8 mouse cellular contexts compared by ENCODE assay signal in the genomic region with DNA sequence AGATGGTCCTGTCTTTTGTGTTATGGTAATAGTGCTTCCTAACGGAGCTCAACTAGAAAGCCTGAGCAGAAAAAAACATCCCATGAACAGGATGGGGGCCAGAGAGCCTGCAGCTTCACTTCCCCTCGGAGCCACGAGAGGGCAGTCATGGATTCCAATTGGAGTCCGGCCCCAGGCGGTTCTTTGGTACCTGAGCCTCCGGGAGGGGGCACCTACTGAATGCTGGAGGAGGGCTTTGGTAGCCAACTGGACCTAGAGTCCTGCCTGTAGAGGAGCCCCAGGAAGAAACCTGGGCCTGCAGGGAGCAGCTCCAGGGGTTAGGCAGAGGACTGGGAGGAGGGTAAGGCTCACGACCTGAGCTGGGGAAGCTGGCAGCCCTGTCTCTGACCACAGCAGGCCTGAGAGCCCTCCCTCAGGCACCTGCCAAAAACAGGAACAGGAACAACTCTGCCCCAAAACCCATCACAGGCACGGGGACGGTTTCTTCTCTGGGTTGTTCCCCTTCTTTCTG. TPM values are rescaled to one million over a fixed set of nuclear protein-coding genes. Genes with fewer than 3 reads are reported as not detected.
DNase-seq lines count a peak whose midpoint lies in the region; ATAC-seq lines count a peak whose summit lies in the region.

No protein-coding gene starts in this region.

- DNase-seq in MN1 (ENCODE audit: low spot score) = peak; percentile 83
- peak; percentile 98 for DNase-seq in cerebellum, adult 9-10 months
- peak; percentile 77 to 89 for DNase-seq in frontal cortex, postnatal 10 days (ENCODE audit: low spot score in 2 of 2)
- DNase-seq in layer of hippocampus, postnatal 10 days (ENCODE audit: low spot score in 2 of 2) = peak; percentile 97 to 99
- peak; percentile 97 for DNase-seq in lung, postnatal 10 days
- DNase-seq in ovary, postnatal 36 days (ENCODE audit: low spot score) = peak; percentile 91
- peak; percentile 94 for DNase-seq in thymus, postnatal 25 days

- H3K4me2 ChIP-seq in hindbrain, embryonic 12.5 days (replicated peaks) = no peak overlapping the region; the same call in 1 of the 2 replicates

- H3K27me3 ChIP-seq in hindbrain, embryonic 12.5 days = peaks cover 3% of the 10 kb centered on the region; the same call in 1 of the 2 replicates

- ATAC-seq in hindbrain, embryonic 12.5 days (ENCODE audit: low FRiP score) = peak; percentile 77

- H3K9me3 ChIP-seq in hindbrain, embryonic 12.5 days (replicated peaks) = no peaks in the 10 kb centered on the region

- H3K27ac ChIP-seq in hindbrain, embryonic 12.5 days = no peak overlapping the region

- no peaks in the 10 kb centered on the region for H3K36me3 ChIP-seq in hindbrain, embryonic 12.5 days

- peaks cover 21% of the 10 kb centered on the region for H3K4me1 ChIP-seq in hindbrain, embryonic 12.5 days

- no peak overlapping the region for H3K9ac ChIP-seq in hindbrain, embryonic 12.5 days

- 6% methylated on average over 9 of the region's 9 CpGs for WGBS in hindbrain, embryonic 12.5 days

- H3K4me3 ChIP-seq in hindbrain, embryonic 12.5 days = no peak overlapping the region

RNA-seq across cellular contexts. Expression of a gene that starts 32.4 kb away (rescaled TPM):
- polyA plus RNA-seq in hindbrain, embryonic 12.5 days (2016; fragmentation: Nextera tagmentation; extraction: Ambion mirVana) = 6.0 and 6.6 TPM in 2 replicates
- total RNA-seq in layer of hippocampus, postnatal 10 days (2021) = 1 to 10 TPM; 6.4 to 7.1 TPM

RNA-seq across cellular contexts. Expression of a gene that starts 49.3 kb away (rescaled TPM):
- polyA plus RNA-seq in hindbrain, embryonic 12.5 days (2016; fragmentation: Nextera tagmentation; extraction: Ambion mirVana) = 63.9 and 64.4 TPM in 2 replicates
- 10 to 100 TPM; 35.4 to 37.0 TPM for total RNA-seq in layer of hippocampus, postnatal 10 days (2021)
